Mouse (Mus musculus): ENCODE measurements around the gene Tm2d3. TPM values are rescaled to one million over a fixed set of nuclear protein-coding genes. Genes with fewer than 3 reads are reported as not detected.

The Tm2d3 gene
- polyA plus RNA-seq, 1 experiment from 2014 or later, result 65.9 TPM

DNA sequence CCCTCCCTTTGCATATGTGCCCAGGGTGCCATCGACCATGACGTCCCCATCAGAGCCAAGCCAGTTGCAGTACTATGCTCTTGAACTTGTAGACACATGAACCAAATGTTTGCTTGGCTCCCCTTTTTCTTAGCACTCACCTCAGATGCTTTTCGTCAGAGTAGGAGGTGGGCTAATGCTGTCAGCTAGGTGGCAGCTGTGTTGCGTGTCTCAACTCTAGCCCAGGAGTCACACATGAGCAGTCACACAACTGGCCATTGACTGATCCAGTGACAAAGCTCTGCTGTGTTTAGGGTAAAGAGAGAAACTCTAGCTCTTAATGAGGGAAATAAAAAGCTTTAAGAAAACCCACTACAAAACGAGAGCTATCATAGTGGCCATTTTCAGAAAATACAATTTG lies 22.8 kb downstream of the Tm2d3 start:
- Histone ChIP-seq H3K4me2 (ENCODE audit: low read depth, low read length, severe bottlenecking) (no peak overlapping the region), H3K9ac (ENCODE audit: low read length) (no peak overlapping the region), H3K4me3 (ENCODE audit: low read depth, low read length) (no peak overlapping the region), H3K36me3 (ENCODE audit: control insufficient read depth, insufficient read depth, low read length) (no peaks in the 10 kb centered on the region), H3K9me3 (ENCODE audit: control insufficient read depth, low read length) (no peaks in the 10 kb centered on the region), H3K4me1 (replicated peaks; ENCODE audit: control insufficient read depth, insufficient read depth, low read length) (no peaks in the 10 kb centered on the region), H3K27me3 (ENCODE audit: control insufficient read depth, insufficient read depth, low read length) (no peaks in the 10 kb centered on the region), H3K27ac (ENCODE audit: low read depth, low read length) (no peak overlapping the region)
- no peak for DNase-seq (ENCODE audit: low spot score)
- ATAC-seq (replicated peaks; ENCODE audit: low FRiP score), result no peak
- 66% methylated on average over 5 of the region's 5 CpGs for WGBS

GRCm38 (mm10) chr7:65714304-65714703 lies 23.3 kb downstream of the Tm2d3 start:
- WGBS, result 91% methylated on average over 4 of the region's 4 CpGs
- H3K4me2 ChIP-seq (ENCODE audit: low read depth, low read length, severe bottlenecking), result no peak overlapping the region
- H3K9ac ChIP-seq (ENCODE audit: low read length), result no peak overlapping the region
- no peaks in the 10 kb centered on the region for H3K27me3 ChIP-seq (ENCODE audit: control insufficient read depth, insufficient read depth, low read length)
- no peaks in the 10 kb centered on the region for H3K36me3 ChIP-seq (ENCODE audit: control insufficient read depth, insufficient read depth, low read length)
- no peaks in the 10 kb centered on the region for H3K4me1 ChIP-seq (replicated peaks; ENCODE audit: control insufficient read depth, insufficient read depth, low read length)
- ATAC-seq (replicated peaks; ENCODE audit: low FRiP score) (no peak), DNase-seq (ENCODE audit: low spot score) (no peak)
- H3K4me3 ChIP-seq (ENCODE audit: low read depth, low read length), result no peak overlapping the region
- no peaks in the 10 kb centered on the region for H3K9me3 ChIP-seq (ENCODE audit: control insufficient read depth, low read length)
- no peak overlapping the region for H3K27ac ChIP-seq (ENCODE audit: low read depth, low read length)

DNA sequence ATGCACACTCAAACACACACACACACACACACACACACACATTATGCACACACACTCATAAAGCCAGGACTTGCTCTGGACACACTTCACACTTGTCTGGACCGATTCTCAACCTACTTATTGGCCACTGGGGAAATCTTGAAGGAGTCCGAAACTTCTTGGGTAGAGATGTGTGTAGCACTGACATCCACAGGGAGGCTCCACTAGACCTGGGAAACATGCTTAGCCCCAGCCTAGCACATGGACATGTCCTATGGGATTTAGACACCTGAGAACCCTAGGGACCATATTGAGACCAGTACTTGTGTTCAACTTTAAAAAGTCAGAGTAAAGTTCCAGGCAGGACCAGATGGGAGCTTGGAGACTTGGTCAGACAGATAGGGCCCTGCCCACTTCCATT lies 43.1 kb downstream of the Tm2d3 start:
- Histone ChIP-seq H3K4me2 (ENCODE audit: low read depth, low read length, severe bottlenecking) (no peak overlapping the region), H3K27me3 (ENCODE audit: control insufficient read depth, insufficient read depth, low read length) (no peaks in the 10 kb centered on the region), H3K36me3 (ENCODE audit: control insufficient read depth, insufficient read depth, low read length) (no peaks in the 10 kb centered on the region), H3K4me1 (replicated peaks; ENCODE audit: control insufficient read depth, insufficient read depth, low read length) (no peaks in the 10 kb centered on the region), H3K4me3 (ENCODE audit: low read depth, low read length) (no peak overlapping the region), H3K9ac (ENCODE audit: low read length) (no peak overlapping the region), H3K27ac (ENCODE audit: low read depth, low read length) (no peak overlapping the region), H3K9me3 (ENCODE audit: control insufficient read depth, low read length) (no peaks in the 10 kb centered on the region)
- ATAC-seq (replicated peaks; ENCODE audit: low FRiP score) (no peak), DNase-seq (ENCODE audit: low spot score) (no peak)
- WGBS, result 83% methylated on average over 2 of the region's 2 CpGs

- DNase-seq (ENCODE audit: low spot score) (no peak), ATAC-seq (replicated peaks; ENCODE audit: low FRiP score) (no peak)
- Histone ChIP-seq H3K9me3 (ENCODE audit: control insufficient read depth, low read length) (no peaks in the 10 kb centered on the region), H3K4me1 (replicated peaks; ENCODE audit: control insufficient read depth, insufficient read depth, low read length) (no peaks in the 10 kb centered on the region), H3K36me3 (ENCODE audit: control insufficient read depth, insufficient read depth, low read length) (no peaks in the 10 kb centered on the region), H3K27ac (ENCODE audit: low read depth, low read length) (no peak overlapping the region), H3K4me2 (ENCODE audit: low read depth, low read length, severe bottlenecking) (no peak overlapping the region), H3K27me3 (ENCODE audit: control insufficient read depth, insufficient read depth, low read length) (no peaks in the 10 kb centered on the region), H3K4me3 (ENCODE audit: low read depth, low read length) (no peak overlapping the region), H3K9ac (ENCODE audit: low read length) (no peak overlapping the region)
- 87% methylated on average over 3 of the region's 3 CpGs for WGBS
Measured at GRCm38 (mm10) chr7:65735261-65735660, 44.3 kb downstream of the Tm2d3 start.

DNA sequence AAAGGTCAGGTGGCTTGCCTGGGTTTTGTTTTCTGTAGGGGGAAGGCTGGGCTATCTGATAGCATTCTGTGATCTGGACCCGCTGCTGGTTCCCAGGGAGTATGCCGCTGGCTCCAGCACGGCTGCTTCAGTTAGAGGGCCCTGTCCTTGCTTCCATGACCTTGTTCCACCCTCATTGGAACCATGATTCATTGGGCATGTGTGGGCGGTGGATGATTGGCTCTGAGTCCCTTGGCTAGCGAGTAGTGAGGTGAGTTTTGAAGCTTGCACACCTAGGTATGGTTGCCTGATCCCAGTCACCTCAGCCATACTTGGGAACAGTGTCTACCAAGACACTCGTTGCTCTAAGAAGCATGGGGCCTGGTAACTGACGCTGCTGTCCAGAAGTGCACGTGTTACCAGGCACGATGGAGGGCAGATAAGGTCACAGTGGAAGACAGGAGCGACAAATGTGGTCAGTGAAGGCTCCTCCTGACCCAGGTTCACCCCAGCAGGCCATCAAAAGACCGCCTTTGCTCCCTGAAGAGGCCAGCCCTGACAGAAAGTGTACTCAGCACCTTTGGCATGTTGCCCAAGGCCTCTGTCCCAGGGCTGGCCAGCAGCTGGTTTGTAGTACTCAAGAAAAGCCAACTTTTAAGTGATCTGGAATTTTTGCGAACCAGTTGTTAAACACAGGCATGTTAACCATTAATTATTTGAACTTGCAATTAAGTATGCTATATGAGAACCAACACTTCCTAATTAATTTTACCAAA lies 46.5 kb downstream of the Tm2d3 start:
- Histone ChIP-seq H3K4me1 (replicated peaks; ENCODE audit: control insufficient read depth, insufficient read depth, low read length) (no peaks in the 10 kb centered on the region), H3K27ac (ENCODE audit: low read depth, low read length) (no peak overlapping the region), H3K4me3 (ENCODE audit: low read depth, low read length) (no peak overlapping the region), H3K27me3 (ENCODE audit: control insufficient read depth, insufficient read depth, low read length) (no peaks in the 10 kb centered on the region), H3K9ac (ENCODE audit: low read length) (no peak overlapping the region), H3K9me3 (ENCODE audit: control insufficient read depth, low read length) (no peaks in the 10 kb centered on the region), H3K36me3 (ENCODE audit: control insufficient read depth, insufficient read depth, low read length) (no peaks in the 10 kb centered on the region), H3K4me2 (ENCODE audit: low read depth, low read length, severe bottlenecking) (no peak overlapping the region)
- ATAC-seq (replicated peaks; ENCODE audit: low FRiP score), result no peak
- 87% methylated on average over 12 of the region's 12 CpGs for whole genome bisulfite sequencing
- DNase-seq (ENCODE audit: low spot score), result no peak

GRCm38 (mm10) chr7:65742857-65743256 lies 51.9 kb downstream of the Tm2d3 start:
- Histone ChIP-seq H3K4me1 (replicated peaks; ENCODE audit: control insufficient read depth, insufficient read depth, low read length) (no peaks in the 10 kb centered on the region), H3K4me2 (ENCODE audit: low read depth, low read length, severe bottlenecking) (no peak overlapping the region), H3K27me3 (ENCODE audit: control insufficient read depth, insufficient read depth, low read length) (no peaks in the 10 kb centered on the region), H3K9ac (ENCODE audit: low read length) (no peak overlapping the region), H3K36me3 (ENCODE audit: control insufficient read depth, insufficient read depth, low read length) (no peaks in the 10 kb centered on the region), H3K4me3 (ENCODE audit: low read depth, low read length) (no peak overlapping the region), H3K27ac (ENCODE audit: low read depth, low read length) (no peak overlapping the region), H3K9me3 (ENCODE audit: control insufficient read depth, low read length) (no peaks in the 10 kb centered on the region)
- WGBS, result 92% methylated on average over 8 of the region's 8 CpGs
- ATAC-seq (replicated peaks; ENCODE audit: low FRiP score) (no peak), DNase-seq (ENCODE audit: low spot score) (no peak)

GRCm38 (mm10) chr7:65747990-65748955 lies 57.3 kb downstream of the Tm2d3 start:
- no peaks in the 10 kb centered on the region for H3K4me1 ChIP-seq (replicated peaks; ENCODE audit: control insufficient read depth, insufficient read depth, low read length)
- no peak overlapping the region for H3K4me3 ChIP-seq (ENCODE audit: low read depth, low read length)
- DNase-seq (ENCODE audit: low spot score) (no peak), ATAC-seq (replicated peaks; ENCODE audit: low FRiP score) (no peak)
- no peaks in the 10 kb centered on the region for H3K36me3 ChIP-seq (ENCODE audit: control insufficient read depth, insufficient read depth, low read length)
- whole genome bisulfite sequencing, result 90% methylated on average over 11 of the region's 11 CpGs
- no peak overlapping the region for H3K4me2 ChIP-seq (ENCODE audit: low read depth, low read length, severe bottlenecking)
- H3K27me3 ChIP-seq (ENCODE audit: control insufficient read depth, insufficient read depth, low read length), result no peaks in the 10 kb centered on the region
- H3K9ac ChIP-seq (ENCODE audit: low read length), result no peak overlapping the region
- no peaks in the 10 kb centered on the region for H3K9me3 ChIP-seq (ENCODE audit: control insufficient read depth, low read length)
- H3K27ac ChIP-seq (ENCODE audit: low read depth, low read length), result no peak overlapping the region

Data from forebrain, embryonic 11.5 days (tissue).